Mouse (Mus musculus): ENCODE measurements around the gene Rbm10.

Rbm10 gene

DNA sequence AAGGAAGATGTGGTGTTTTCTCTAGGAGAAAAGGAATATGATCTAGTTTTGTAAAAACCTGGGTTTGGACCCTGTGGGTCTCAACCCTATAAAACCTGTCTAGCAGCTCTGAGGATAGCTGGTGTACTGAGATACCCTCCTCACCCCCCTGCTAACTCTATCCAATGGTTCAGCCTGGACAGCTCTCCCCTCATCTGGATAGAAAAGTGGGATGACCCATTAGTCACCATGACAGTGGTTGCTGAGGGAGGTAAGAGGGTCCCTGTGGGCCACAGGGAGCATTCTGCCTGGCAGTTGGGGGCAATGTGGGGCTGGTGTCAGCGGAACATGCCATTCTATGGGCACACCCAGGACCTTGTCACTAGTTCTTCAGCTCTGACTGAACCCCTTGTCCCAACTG is 75.3 kb downstream of the Rbm10 start:
- intact Hi-C loops (cut with DNase I) = no loop called here

DNA sequence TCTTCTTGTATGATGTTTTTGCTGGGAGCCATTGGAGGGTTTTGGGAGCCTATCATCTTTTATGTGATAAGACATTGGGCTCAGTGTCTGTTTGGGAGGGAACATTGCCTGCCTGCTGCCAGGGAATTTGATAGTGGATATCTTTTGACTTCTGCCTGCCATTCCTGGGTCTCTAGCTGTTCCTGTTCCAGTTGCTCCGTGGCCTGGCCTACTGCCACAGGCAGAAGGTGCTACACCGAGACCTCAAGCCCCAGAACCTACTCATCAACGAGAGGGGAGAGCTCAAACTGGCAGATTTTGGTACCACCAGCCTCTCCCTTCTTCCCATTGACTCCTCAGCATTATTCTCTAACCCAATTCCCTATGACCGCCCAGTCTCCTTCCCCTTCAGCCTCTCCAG is 78.5 kb downstream of the Rbm10 start:
- intact Hi-C loops (cut with DNase I) = no loop called here
